Mouse (Mus musculus): ENCODE results near the gene Ntf5.

GRCm38 (mm10) chr7:45409497-45410163, 3.9 kb upstream of the Ntf5 start:
- TF ChIP-seq CTCF (IDR thresholded peaks at IDR 0.05; ENCODE audit: borderline replicate concordance, insufficient read depth, low read length) = no peak
- TF ChIP-seq POLR2A (IDR thresholded peaks at IDR 0.05; ENCODE audit: low read depth, low read length) = no peak

All from embryonic fibroblast, embryonic 13.5 days (primary cell).